Mouse (Mus musculus) myocyte (in vitro differentiated cells): Measurements from ENCODE around the gene Paqr7. TPM values are rescaled to one million over a fixed set of nuclear protein-coding genes. Genes with fewer than 3 reads are reported as not detected.

ENCODE experiments used
- H3K27me3 ChIP-seq: one replicate; pipeline ENCODE4 v1.6.1; 2011; ENCODE audit not compliant: control insufficient read depth, insufficient read depth, insufficient read length
- H3K36me3 ChIP-seq: one replicate; pipeline ENCODE4 v1.6.1; 2011; ENCODE audit not compliant: control insufficient read depth, insufficient read depth
- H3K4me2 ChIP-seq: one replicate; pipeline ENCODE4 v1.6.1; 2011; ENCODE audit warnings: low read depth, control low read depth
- H3K4me3 ChIP-seq: one replicate; pipeline ENCODE4 v1.5.1; 2011; ENCODE audit warnings: mild to moderate bottlenecking, control low read depth, moderate library complexity
- H3K79me2 ChIP-seq: one replicate; pipeline ENCODE4 v1.6.1; 2011; ENCODE audit not compliant: control insufficient read depth, insufficient read depth
- H3ac ChIP-seq: one replicate; pipeline ENCODE4 v1.6.1; 2011; ENCODE audit not compliant: control insufficient read depth, insufficient read length
- CEBPB ChIP-seq: IDR thresholded peaks from 2 replicates; pipeline ENCODE4 v1.6.1; 2011; ENCODE audit warnings: mild to moderate bottlenecking, moderate library complexity; ENCODE audit not compliant: poor library complexity, insufficient read depth, severe bottlenecking
- E2F4 ChIP-seq: IDR thresholded peaks from one replicate; pipeline ENCODE4 v1.6.1; 2011; ENCODE audit warnings: mild to moderate bottlenecking, control low read depth, moderate library complexity; ENCODE audit not compliant: insufficient read depth
- MAX ChIP-seq: IDR thresholded peaks from one replicate; pipeline ENCODE4 v1.6.1; 2011; ENCODE audit warnings: low read depth, mild to moderate bottlenecking, control low read depth
- MYOD1 ChIP-seq, 3 experiments: IDR thresholded peaks; one replicate each; pipeline ENCODE4 v1.6.1; 2011; ENCODE audit warnings: control low read depth in 2 of 3, low read depth in 2 of 3, mild to moderate bottlenecking in 2 of 3, moderate library complexity in 1 of 3; ENCODE audit not compliant: insufficient read length in 2 of 3, control insufficient read depth in 1 of 3
- MYOG ChIP-seq, 3 experiments: IDR thresholded peaks; one replicate each; pipeline ENCODE4 v1.6.1; 2011; ENCODE audit warnings: control low read depth in 2 of 3, low read depth in 2 of 3, mild to moderate bottlenecking in 2 of 3; ENCODE audit not compliant: insufficient read length in 2 of 3, control insufficient read depth in 1 of 3, insufficient read depth in 1 of 3
- POLR2A ChIP-seq: IDR thresholded peaks from one replicate; pipeline ENCODE4 v1.6.1; 2011; ENCODE audit warnings: low read depth, mild to moderate bottlenecking, control low read depth, moderate library complexity; ENCODE audit not compliant: insufficient read length
- POLR2AphosphoS2 ChIP-seq: IDR thresholded peaks from one replicate; pipeline ENCODE4 v1.6.1; 2011; ENCODE audit warnings: low read depth, control low read depth; ENCODE audit not compliant: insufficient read length
- REST ChIP-seq: IDR thresholded peaks from one replicate; pipeline ENCODE4 v1.6.1; 2011; ENCODE audit warnings: mild to moderate bottlenecking, control low read depth, moderate library complexity; ENCODE audit not compliant: insufficient read depth, insufficient read length
- SRF ChIP-seq: IDR thresholded peaks from one replicate; pipeline ENCODE4 v1.6.1; 2011; ENCODE audit warnings: low read depth; ENCODE audit not compliant: control insufficient read depth, insufficient read length
- TCF12 ChIP-seq: IDR thresholded peaks from one replicate; pipeline ENCODE4 v1.6.1; 2011; ENCODE audit warnings: mild to moderate bottlenecking, control low read depth; ENCODE audit not compliant: poor library complexity, insufficient read depth, severe bottlenecking
- TCF3 ChIP-seq: IDR thresholded peaks from one replicate; pipeline ENCODE4 v1.6.1; 2011; ENCODE audit warnings: low read depth, control low read depth; ENCODE audit not compliant: insufficient read length
- USF1 ChIP-seq: IDR thresholded peaks from one replicate; pipeline ENCODE4 v1.6.1; 2011; ENCODE audit warnings: low read depth, mild to moderate bottlenecking, control low read depth, moderate library complexity
- polyA plus RNA-seq: library from polyadenylated mRNA; unstranded; fragments of >200 nt; fragmentation: generic; extraction: Trizol; gene quantifications from one replicate; pipeline ENCODE4 v1.2.1, GENCODE M21; 2012; ENCODE audit warnings: missing spikeins

Paqr7 gene
- polyA plus RNA-seq, 1 experiment, result 9.5 TPM

GRCm38 (mm10) chr4:134458856-134459255 is 37.6 kb upstream of the Paqr7 start:
- Histone ChIP-seq H3K79me2 (no peaks in the 10 kb centered on the region), H3K4me2 (no peak overlapping the region), H3ac (no peak overlapping the region), H3K36me3 (no peaks in the 10 kb centered on the region), H3K27me3 (peaks cover 13% of the 10 kb centered on the region), H3K4me3 (no peak overlapping the region)
- TF ChIP-seq MYOD1 (IDR thresholded peaks at IDR 0.05; ENCODE audit: control insufficient read depth in 1 of 3, insufficient read length in 2 of 3, low read depth in 2 of 3), result no peak
- no peak for TF ChIP-seq TCF3
- TF ChIP-seq USF1, result no peak
- TF ChIP-seq MAX, result no peak
- TF ChIP-seq E2F4, result no peak
- TF ChIP-seq CEBPB, result no peak
- TF ChIP-seq SRF, result no peak
- TF ChIP-seq MYOG (IDR thresholded peaks at IDR 0.05; ENCODE audit: control insufficient read depth in 1 of 3, insufficient read depth in 1 of 3, insufficient read length in 2 of 3, low read depth in 2 of 3), result no peak
- no peak for TF ChIP-seq TCF12
- no peak for TF ChIP-seq REST
- no peak for TF ChIP-seq POLR2A
- no peak for TF ChIP-seq POLR2AphosphoS2

GRCm38 (mm10) chr4:134460277-134460676 is 36.2 kb upstream of the Paqr7 start:
- Histone ChIP-seq H3K27me3 (peaks cover 3% of the 10 kb centered on the region), H3K36me3 (no peaks in the 10 kb centered on the region), H3K4me2 (no peak overlapping the region), H3ac (no peak overlapping the region), H3K79me2 (no peaks in the 10 kb centered on the region), H3K4me3 (no peak overlapping the region)
- TF ChIP-seq TCF12 (no peak), USF1 (no peak), MAX (no peak), MYOG (IDR thresholded peaks at IDR 0.05; ENCODE audit: control insufficient read depth in 1 of 3, insufficient read depth in 1 of 3, insufficient read length in 2 of 3, low read depth in 2 of 3) (no peak), MYOD1 (IDR thresholded peaks at IDR 0.05; ENCODE audit: control insufficient read depth in 1 of 3, insufficient read length in 2 of 3, low read depth in 2 of 3) (no peak), SRF (no peak), REST (no peak), E2F4 (no peak), TCF3 (no peak), POLR2AphosphoS2 (no peak), POLR2A (no peak), CEBPB (no peak)

- H3ac ChIP-seq, result no peak overlapping the region
- H3K4me3 ChIP-seq, result no peak overlapping the region
- H3K4me2 ChIP-seq, result no peak overlapping the region
- H3K27me3 ChIP-seq, result no peaks in the 10 kb centered on the region
- H3K79me2 ChIP-seq, result no peaks in the 10 kb centered on the region
- TF ChIP-seq E2F4 (no peak), REST (no peak), MAX (no peak), USF1 (no peak), SRF (no peak), MYOG (IDR thresholded peaks at IDR 0.05; ENCODE audit: control insufficient read depth in 1 of 3, insufficient read depth in 1 of 3, insufficient read length in 2 of 3, low read depth in 2 of 3) (no peak), TCF12 (no peak), POLR2A (no peak), CEBPB (no peak), MYOD1 (IDR thresholded peaks at IDR 0.05; ENCODE audit: control insufficient read depth in 1 of 3, insufficient read length in 2 of 3, low read depth in 2 of 3) (no peak), TCF3 (no peak), POLR2AphosphoS2 (no peak)
- H3K36me3 ChIP-seq, result no peaks in the 10 kb centered on the region
Observed at GRCm38 (mm10) chr4:134461252-134461651, 35.2 kb upstream of the Paqr7 start.

GRCm38 (mm10) chr4:134465789-134466188 is 30.7 kb upstream of the Paqr7 start:
- Histone ChIP-seq H3K36me3 (no peaks in the 10 kb centered on the region), H3K79me2 (peaks cover 14% of the 10 kb centered on the region), H3ac (no peak overlapping the region), H3K4me3 (no peak overlapping the region), H3K27me3 (no peaks in the 10 kb centered on the region), H3K4me2 (no peak overlapping the region)
- no peak for TF ChIP-seq POLR2A
- no peak for TF ChIP-seq MYOD1 (IDR thresholded peaks at IDR 0.05; ENCODE audit: control insufficient read depth in 1 of 3, insufficient read length in 2 of 3, low read depth in 2 of 3)
- TF ChIP-seq USF1, result no peak
- no peak for TF ChIP-seq MAX
- TF ChIP-seq TCF12, result no peak
- TF ChIP-seq CEBPB, result no peak
- TF ChIP-seq POLR2AphosphoS2, result no peak
- TF ChIP-seq E2F4, result no peak
- no peak for TF ChIP-seq TCF3
- TF ChIP-seq SRF, result no peak
